Mouse (Mus musculus) heart, postnatal 0 days (tissue): ENCODE measurements around the gene Ttc17. TPM values are rescaled to one million over a fixed set of nuclear protein-coding genes. Genes with fewer than 3 reads are reported as not detected.

Experiments used
- ATAC-seq: fragments of 200-750 bp; cut with Nextera tagmentation; 2 replicates; pipeline ENCODE4 v1.8.0; 2017; ENCODE audit warnings: low read depth, moderate number of reproducible peaks, moderate library complexity; ENCODE audit not compliant: insufficient read depth
- DNase-seq: peaks from one replicate; pipeline ENCODE4 v3.0.0-alpha.2; 2016; ENCODE audit warnings: low spot score
- H3K27ac ChIP-seq: fragments of 300-500 bp; sonication (generic); 2 replicates; pipeline ENCODE4 v1.5.1; 2014; ENCODE audit warnings: low read depth, mild to moderate bottlenecking
- H3K27me3 ChIP-seq: fragments of 300-500 bp; sonication (generic); 2 replicates; pipeline ENCODE4 v1.6.1; 2014; ENCODE audit warnings: low read length, mixed read lengths; ENCODE audit not compliant: control insufficient read depth, insufficient read depth
- H3K36me3 ChIP-seq: fragments of 300-500 bp; sonication (generic); replicated peaks from 2 replicates; pipeline ENCODE4 v1.6.1; 2014; ENCODE audit warnings: low read length, mixed read lengths; ENCODE audit not compliant: control insufficient read depth, insufficient read depth
- H3K4me1 ChIP-seq: fragments of 300-500 bp; sonication (generic); 2 replicates; pipeline ENCODE4 v1.6.1; 2014; ENCODE audit warnings: antibody characterized with exemption; ENCODE audit not compliant: control insufficient read depth, insufficient read depth
- H3K4me2 ChIP-seq: fragments of 300-500 bp; sonication (generic); 2 replicates; pipeline ENCODE4 v1.6.1; 2014; ENCODE audit warnings: low read depth, mild to moderate bottlenecking, low read length, moderate library complexity
- H3K4me3 ChIP-seq: fragments of 300-500 bp; sonication (generic); 2 replicates; pipeline ENCODE4 v1.5.1; 2014; ENCODE audit warnings: low read depth, low read length
- H3K9ac ChIP-seq: fragments of 300-500 bp; sonication (generic); replicated peaks from 2 replicates; pipeline ENCODE4 v1.6.1; 2014; ENCODE audit warnings: low read depth, low read length, mixed read lengths
- H3K9me3 ChIP-seq: fragments of 300-500 bp; sonication (generic); replicated peaks from 2 replicates; pipeline ENCODE4 v1.6.1; 2016; ENCODE audit warnings: low read length; ENCODE audit not compliant: control insufficient read depth
- CTCF ChIP-seq: IDR thresholded peaks from 2 replicates; pipeline ENCODE4 v1.5.1; 2016; ENCODE audit warnings: antibody characterized with exemption, control low read depth, low read depth
- EP300 ChIP-seq: IDR thresholded peaks from 2 replicates; pipeline ENCODE4 v1.6.1; 2016; ENCODE audit warnings: antibody characterized with exemption, low read depth
- WGBS: fragments of 180-500 bp; shearing (Covaris S2); extraction: QIAGEN DNeasy Blood & Tissue Kit; methylation state at CpG from one replicate; pipeline ENCODE4 v1.1.7; 2014; 5-methylcytosine and 5-hydroxymethylcytosine counted together
- polyA plus RNA-seq: library from polyadenylated mRNA; unstranded; fragments of >200 nt; fragmentation: Nextera tagmentation; extraction: Ambion mirVana; gene quantifications from 2 replicates; pipeline ENCODE4 v1.2.1, GENCODE M21; 2015
- total RNA-seq: library from RNA; depleted of rRNA; stranded (reverse); fragments of >200 nt; gene quantifications from 2 replicates; pipeline ENCODE4 v1.2.3, GENCODE M21; 2014; ENCODE audit warnings: low replicate concordance

The Ttc17 gene
- total and polyA plus RNA-seq, 2 experiments from 2014 or later = 12.3 to 13.7 TPM

GRCm38 (mm10) chr2:94287435-94287834 is 119.1 kb downstream of the Ttc17 start:
- TF ChIP-seq EP300 (no peak), CTCF (no peak)
- ATAC-seq = no peak; the same call in 1 of the 2 replicates
- Histone ChIP-seq H3K9ac (no peak overlapping the region), H3K27ac (no peak overlapping the region), H3K27me3 (no peaks in the 10 kb centered on the region), H3K4me3 (no peak overlapping the region), H3K36me3 (no peaks in the 10 kb centered on the region), H3K9me3 (no peaks in the 10 kb centered on the region), H3K4me1 (0 out of 2 replicates have a peak, but pooled peaks cover 6% of the 10 kb centered on the region), H3K4me2 (no peak overlapping the region)
- DNase-seq = no peak
- 74% methylated on average over 7 of the region's 7 CpGs for WGBS

- H3K9ac ChIP-seq = no peak overlapping the region
- no peak for TF ChIP-seq EP300
- TF ChIP-seq CTCF = no peak
- no peak overlapping the region for H3K4me3 ChIP-seq
- H3K27ac ChIP-seq = no peak overlapping the region
- ATAC-seq (no peak), DNase-seq (no peak)
- no peaks in the 10 kb centered on the region for H3K4me1 ChIP-seq
- no peak overlapping the region for H3K4me2 ChIP-seq
- no peaks in the 10 kb centered on the region for H3K27me3 ChIP-seq
- H3K9me3 ChIP-seq = no peaks in the 10 kb centered on the region
- H3K36me3 ChIP-seq = no peaks in the 10 kb centered on the region
- 58% methylated on average over 6 of the region's 6 CpGs for WGBS
Measured at GRCm38 (mm10) chr2:94283526-94283925, 123.0 kb downstream of the Ttc17 start.

GRCm38 (mm10) chr2:94279596-94279995 is 126.9 kb downstream of the Ttc17 start:
- Histone ChIP-seq H3K9me3 (no peaks in the 10 kb centered on the region), H3K27me3 (peaks cover 2% of the 10 kb centered on the region), H3K4me2 (no peak overlapping the region), H3K27ac (no peak overlapping the region), H3K4me1 (no peaks in the 10 kb centered on the region), H3K9ac (no peak overlapping the region), H3K36me3 (no peaks in the 10 kb centered on the region), H3K4me3 (no peak overlapping the region)
- WGBS = 67% methylated on average over 5 of the region's 5 CpGs
- TF ChIP-seq EP300 = no peak
- ATAC-seq (no peak), DNase-seq (no peak)

GRCm38 (mm10) chr2:94276103-94276502 is 130.4 kb downstream of the Ttc17 start:
- DNase-seq (no peak), ATAC-seq (no peak)
- TF ChIP-seq EP300 = no peak
- TF ChIP-seq CTCF = no peak
- peaks cover 8% of the 10 kb centered on the region; the same call in 1 of the 2 replicates for H3K4me1 ChIP-seq
- H3K27me3 ChIP-seq = peaks cover 23% of the 10 kb centered on the region
- H3K27ac ChIP-seq = no peak overlapping the region
- no peak overlapping the region for H3K9ac ChIP-seq
- H3K4me2 ChIP-seq = no peak overlapping the region
- no peaks in the 10 kb centered on the region for H3K36me3 ChIP-seq
- 81% methylated on average over 4 of the region's 4 CpGs for WGBS
- no peak overlapping the region for H3K4me3 ChIP-seq
- H3K9me3 ChIP-seq = no peaks in the 10 kb centered on the region

GRCm38 (mm10) chr2:94275658-94276057 is 130.8 kb downstream of the Ttc17 start:
- Histone ChIP-seq H3K27ac (no peak overlapping the region), H3K36me3 (no peaks in the 10 kb centered on the region), H3K9me3 (no peaks in the 10 kb centered on the region), H3K4me1 (peaks cover 8% of the 10 kb centered on the region; the same call in 1 of the 2 replicates), H3K4me3 (no peak overlapping the region), H3K27me3 (peaks cover 23% of the 10 kb centered on the region), H3K9ac (no peak overlapping the region), H3K4me2 (no peak overlapping the region)
- DNase-seq = no peak
- ATAC-seq = no peak
- TF ChIP-seq EP300 (no peak), CTCF (no peak)
- 71% methylated on average over 3 of the region's 3 CpGs for WGBS
